Mouse (Mus musculus): ENCODE results near the gene Gm28038. TPM values are rescaled to one million over a fixed set of nuclear protein-coding genes. Genes with fewer than 3 reads are reported as not detected.

Gene Gm28038
- polyA plus RNA-seq, 1 experiment: not detected

GRCm38 (mm10) chr2:30336174-30336915, 55.5 kb downstream of the Gm28038 start:
- Histone ChIP-seq H3K4me3 (replicated peaks; ENCODE audit: extremely low read depth, low read depth, low read length) (no peak overlapping the region), H3K4me1 (ENCODE audit: control insufficient read depth, insufficient read depth, low read length) (no peaks in the 10 kb centered on the region)
- DNase-seq: no peak
- no peak for TF ChIP-seq POLR2A (IDR thresholded peaks at IDR 0.05; ENCODE audit: borderline replicate concordance, extremely low read depth, low read depth, low read length)
- TF ChIP-seq CTCF (IDR thresholded peaks at IDR 0.05; ENCODE audit: insufficient read depth, low read length): no peak
- WGBS: 87% methylated on average over 16 of the region's 16 CpGs

DNA sequence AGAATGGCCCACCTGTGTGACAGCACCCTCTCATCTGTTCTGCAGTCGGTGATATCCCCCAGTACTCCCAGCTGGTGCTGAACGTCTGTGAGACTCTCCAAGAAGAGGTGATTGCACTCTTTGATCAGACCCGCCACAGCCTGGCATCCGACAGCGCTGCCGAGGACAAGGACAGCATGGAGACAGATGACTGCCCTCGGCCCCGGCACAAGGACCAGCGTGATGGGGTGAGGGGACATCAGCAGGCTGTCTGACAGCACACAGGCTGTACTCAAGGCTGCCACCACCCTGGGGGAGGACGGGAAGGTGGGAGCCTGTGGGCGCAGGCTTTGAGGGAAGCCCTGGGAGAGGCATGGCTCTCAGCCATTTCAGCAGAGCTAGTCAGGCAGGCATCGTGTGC, 56.3 kb downstream of the Gm28038 start:
- H3K4me1 ChIP-seq (ENCODE audit: control insufficient read depth, insufficient read depth, low read length): no peaks in the 10 kb centered on the region
- no peak overlapping the region for H3K4me3 ChIP-seq (replicated peaks; ENCODE audit: extremely low read depth, low read depth, low read length)
- 68% methylated on average over 12 of the region's 12 CpGs for WGBS
- no peak for DNase-seq
- no peak for TF ChIP-seq POLR2A (IDR thresholded peaks at IDR 0.05; ENCODE audit: borderline replicate concordance, extremely low read depth, low read depth, low read length)
- no peak for TF ChIP-seq CTCF (IDR thresholded peaks at IDR 0.05; ENCODE audit: insufficient read depth, low read length)

DNA sequence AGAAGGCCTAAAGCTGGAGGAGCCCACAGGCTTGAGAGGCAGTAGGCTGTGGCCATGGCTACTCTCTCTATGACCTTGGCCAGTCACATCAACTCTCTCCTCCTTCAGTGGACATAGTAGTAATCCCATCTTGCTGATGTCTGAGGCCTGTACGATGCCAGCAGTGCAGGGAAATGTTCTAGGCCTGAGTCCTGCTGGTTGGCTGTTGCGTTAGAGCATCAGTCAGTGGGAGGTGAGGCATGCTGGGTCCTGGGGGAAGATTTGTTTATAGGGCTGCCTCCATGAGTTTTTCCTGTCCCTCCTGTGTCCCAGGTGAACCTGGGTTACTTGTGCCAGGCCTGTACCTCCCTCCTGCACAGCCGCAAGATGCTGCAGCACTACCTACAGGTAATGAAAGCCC, 61.2 kb downstream of the Gm28038 start:
- TF ChIP-seq POLR2A (IDR thresholded peaks at IDR 0.05; ENCODE audit: borderline replicate concordance, extremely low read depth, low read depth, low read length): no peak
- no peak for TF ChIP-seq CTCF (IDR thresholded peaks at IDR 0.05; ENCODE audit: insufficient read depth, low read length)
- no peak for DNase-seq
- WGBS: 97% methylated on average over 3 of the region's 3 CpGs
- Histone ChIP-seq H3K4me1 (ENCODE audit: control insufficient read depth, insufficient read depth, low read length) (no peaks in the 10 kb centered on the region), H3K4me3 (replicated peaks; ENCODE audit: extremely low read depth, low read depth, low read length) (no peak overlapping the region)

GRCm38 (mm10) chr2:30342544-30342943, 61.7 kb downstream of the Gm28038 start:
- WGBS: 85% methylated on average over 7 of the region's 7 CpGs
- no peak for DNase-seq
- Histone ChIP-seq H3K4me3 (replicated peaks; ENCODE audit: extremely low read depth, low read depth, low read length) (no peak overlapping the region), H3K4me1 (ENCODE audit: control insufficient read depth, insufficient read depth, low read length) (no peaks in the 10 kb centered on the region)
- TF ChIP-seq POLR2A (IDR thresholded peaks at IDR 0.05; ENCODE audit: borderline replicate concordance, extremely low read depth, low read depth, low read length) (no peak), CTCF (IDR thresholded peaks at IDR 0.05; ENCODE audit: insufficient read depth, low read length) (no peak)

- no peaks in the 10 kb centered on the region for H3K4me1 ChIP-seq (ENCODE audit: control insufficient read depth, insufficient read depth, low read length)
- TF ChIP-seq POLR2A (IDR thresholded peaks at IDR 0.05; ENCODE audit: borderline replicate concordance, extremely low read depth, low read depth, low read length): no peak
- TF ChIP-seq CTCF (IDR thresholded peaks at IDR 0.05; ENCODE audit: insufficient read depth, low read length): no peak
- no peak overlapping the region for H3K4me3 ChIP-seq (replicated peaks; ENCODE audit: extremely low read depth, low read depth, low read length)
- 53% methylated on average over 14 of the region's 14 CpGs for WGBS
- peak; percentile 33 for DNase-seq
Observed at GRCm38 (mm10) chr2:30343601-30344137, 62.8 kb downstream of the Gm28038 start.

- TF ChIP-seq POLR2A (IDR thresholded peaks at IDR 0.05; ENCODE audit: borderline replicate concordance, extremely low read depth, low read depth, low read length) (no peak), CTCF (IDR thresholded peaks at IDR 0.05; ENCODE audit: insufficient read depth, low read length) (no peak)
- WGBS: 85% methylated on average over 7 of the region's 7 CpGs
- H3K4me1 ChIP-seq (ENCODE audit: control insufficient read depth, insufficient read depth, low read length): no peaks in the 10 kb centered on the region
- no peak overlapping the region for H3K4me3 ChIP-seq (replicated peaks; ENCODE audit: extremely low read depth, low read depth, low read length)
- DNase-seq: no peak
Observed at GRCm38 (mm10) chr2:30345971-30346676, 65.3 kb downstream of the Gm28038 start.

GRCm38 (mm10) chr2:30349196-30349595, 68.4 kb downstream of the Gm28038 start:
- WGBS: 93% methylated on average over 6 of the region's 6 CpGs
- H3K4me1 ChIP-seq (ENCODE audit: control insufficient read depth, insufficient read depth, low read length): no peaks in the 10 kb centered on the region
- no peak overlapping the region for H3K4me3 ChIP-seq (replicated peaks; ENCODE audit: extremely low read depth, low read depth, low read length)
- TF ChIP-seq CTCF (IDR thresholded peaks at IDR 0.05; ENCODE audit: insufficient read depth, low read length) (no peak), POLR2A (IDR thresholded peaks at IDR 0.05; ENCODE audit: borderline replicate concordance, extremely low read depth, low read depth, low read length) (no peak)
- DNase-seq: no peak

Other genes with a start within 250 kb of the Gm28038 start
- 27.1 and 31.3 TPM in 2 replicates for gene Wdr34, start 232.2 kb upstream of the Gm28038 start, polyA plus RNA-seq (2012; rRNA removed)
- gene Set, start 223.7 kb upstream of the Gm28038 start, polyA plus RNA-seq (2012; rRNA removed): 35.5 and 39.7 TPM in 2 replicates
- 29.0 and 31.3 TPM in 2 replicates for gene Pkn3, start 203.4 kb upstream of the Gm28038 start, polyA plus RNA-seq (2012; rRNA removed)
- gene Zdhhc12, start 187.4 kb upstream of the Gm28038 start, polyA plus RNA-seq (2012; rRNA removed): 63.0 and 65.3 TPM in 2 replicates
- 52.0 and 56.6 TPM in 2 replicates for gene Zer1, start 156.5 kb upstream of the Gm28038 start, polyA plus RNA-seq (2012; rRNA removed)
- 43.3 and 56.6 TPM in 2 replicates for gene Tbc1d13, start 147.3 kb upstream of the Gm28038 start, polyA plus RNA-seq (2012; rRNA removed)
- 58.1 and 87.9 TPM in 2 replicates for gene Endog, start 109.5 kb upstream of the Gm28038 start, polyA plus RNA-seq (2012; rRNA removed)
- gene Spout1, start 102.6 kb upstream of the Gm28038 start, polyA plus RNA-seq (2012; rRNA removed): 18.3 and 18.8 TPM in 2 replicates
- 23.5 and 51.9 TPM in 2 replicates for gene Kyat1, start 75.2 kb upstream of the Gm28038 start, polyA plus RNA-seq (2012; rRNA removed)
- 56.5 and 66.7 TPM in 2 replicates for gene Lrrc8a, start 43.3 kb upstream of the Gm28038 start, polyA plus RNA-seq (2012; rRNA removed)
- 11.6 and 18.8 TPM in 2 replicates for gene Gm28035, start 40.5 kb upstream of the Gm28038 start, polyA plus RNA-seq (2012; rRNA removed)
- gene Phyhd1, start 14.8 kb upstream of the Gm28038 start, polyA plus RNA-seq (2012; rRNA removed): 16.0 and 23.9 TPM in 2 replicates
- 21.1 and 22.2 TPM in 2 replicates for gene Dolk, start 5.3 kb downstream of the Gm28038 start, polyA plus RNA-seq (2012; rRNA removed)
- 27.3 and 28.1 TPM in 2 replicates for gene Nup188, start 5.4 kb downstream of the Gm28038 start, polyA plus RNA-seq (2012; rRNA removed)
- 132 and 136 TPM in 2 replicates for gene Sh3glb2, start 78.3 kb downstream of the Gm28038 start, polyA plus RNA-seq (2012; rRNA removed)
- 28.2 and 36.1 TPM in 2 replicates for gene Miga2, start 83.2 kb downstream of the Gm28038 start, polyA plus RNA-seq (2012; rRNA removed)
- 49.1 and 55.6 TPM in 2 replicates for gene Dolpp1, start 111.2 kb downstream of the Gm28038 start, polyA plus RNA-seq (2012; rRNA removed)
- gene Crat, start 134.8 kb downstream of the Gm28038 start, polyA plus RNA-seq (2012; rRNA removed): 89.2 and 103 TPM in 2 replicates
- 131 and 136 TPM in 2 replicates for gene Ptpa, start 135.0 kb downstream of the Gm28038 start, polyA plus RNA-seq (2012; rRNA removed)
- 12.6 and 22.5 TPM in 2 replicates for gene Ier5l, start 193.2 kb downstream of the Gm28038 start, polyA plus RNA-seq (2012; rRNA removed)